Mouse (Mus musculus): ENCODE results near the gene Bicra. TPM values are rescaled to one million over a fixed set of nuclear protein-coding genes. Genes with fewer than 3 reads are reported as not detected.

Gene Bicra
- total RNA-seq, 2 experiments from 2014 or later = 13.4 to 14.1 TPM

DNA sequence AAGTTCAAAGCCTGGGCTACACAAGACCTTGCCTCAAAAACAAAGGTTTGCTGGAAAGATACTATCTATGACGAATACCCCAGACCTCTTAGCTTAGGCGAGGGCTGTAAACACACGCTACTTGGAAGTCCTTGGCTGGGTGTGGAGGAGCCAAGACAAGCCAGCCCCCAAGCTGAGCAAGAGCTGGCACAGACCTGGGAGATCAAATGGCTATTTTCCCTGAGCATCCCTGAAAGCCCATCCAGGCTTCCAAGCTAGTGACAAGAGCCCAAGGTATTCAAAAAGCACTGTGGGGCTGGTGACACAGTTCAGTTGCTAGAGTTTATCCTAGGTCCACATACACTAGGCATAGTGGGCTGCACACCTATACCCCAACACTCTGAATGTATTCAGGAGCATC lies 2.9 kb upstream of the Bicra start:
- intact Hi-C loops (cut with DNase I) = no loop called here
- DNase-seq (ENCODE audit: extremely low spot score in 1 of 2, low spot score in 2 of 2) = no peak

- DNase-seq (ENCODE audit: extremely low spot score in 1 of 2, low spot score in 2 of 2) = no peak
- intact Hi-C loops (cut with DNase I) = no loop called here
Observed at GRCm38 (mm10) chr7:16049576-16049915, 1.8 kb upstream of the Bicra start.

DNA sequence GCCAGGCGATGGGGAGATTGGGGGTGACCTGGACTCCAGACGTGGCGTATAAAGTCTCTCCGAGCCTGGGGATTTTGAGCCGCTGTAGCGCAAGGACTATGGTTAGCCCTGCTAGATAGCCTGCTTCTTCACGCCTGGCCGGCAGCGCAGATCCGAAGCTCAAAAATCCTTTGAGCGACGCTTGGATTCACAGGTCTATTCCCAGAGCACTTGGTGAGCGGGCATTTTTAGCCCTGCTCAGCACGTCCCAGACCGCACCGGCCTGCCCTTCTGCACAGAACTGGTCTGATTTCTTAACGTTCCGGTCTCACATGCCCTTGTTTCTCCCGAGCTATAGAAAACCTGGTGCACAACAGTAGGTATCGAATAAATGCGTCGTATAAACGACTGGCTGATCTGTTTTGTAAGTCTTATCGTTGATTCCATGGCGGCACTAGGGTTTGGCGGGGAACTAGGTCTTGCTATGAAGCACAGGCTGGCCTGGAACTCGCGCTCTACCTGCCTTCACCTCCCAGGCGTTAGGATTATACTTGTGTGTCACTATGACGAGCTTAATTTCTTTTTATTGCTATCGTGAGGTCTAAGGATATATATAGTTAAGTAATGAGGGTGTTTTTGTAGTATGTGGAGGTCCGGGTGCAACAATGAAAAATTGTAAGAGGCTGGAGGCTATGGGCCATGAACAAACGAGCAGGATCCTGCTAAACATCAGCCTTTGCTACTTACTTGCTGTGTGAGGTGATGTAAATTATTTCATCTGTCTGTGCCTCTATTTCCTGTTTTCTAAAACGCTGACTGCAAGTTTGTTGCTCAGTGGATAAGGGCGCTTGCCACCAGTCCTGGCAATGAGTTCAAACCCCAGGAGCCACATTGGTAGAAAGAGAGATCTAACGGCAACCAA lies 1.2 kb upstream of the Bicra start:
- DNase-seq (ENCODE audit: extremely low spot score in 1 of 2, low spot score in 2 of 2) = no peak
- intact Hi-C loops (cut with DNase I) = no loop called here

GRCm38 (mm10) chr7:16048164-16048564 lies 443 bp upstream of the Bicra start:
- intact Hi-C loops (cut with DNase I) = no loop called here
- DNase-seq (ENCODE audit: extremely low spot score in 1 of 2, low spot score in 2 of 2) = peak; percentile 96 to 98

DNA sequence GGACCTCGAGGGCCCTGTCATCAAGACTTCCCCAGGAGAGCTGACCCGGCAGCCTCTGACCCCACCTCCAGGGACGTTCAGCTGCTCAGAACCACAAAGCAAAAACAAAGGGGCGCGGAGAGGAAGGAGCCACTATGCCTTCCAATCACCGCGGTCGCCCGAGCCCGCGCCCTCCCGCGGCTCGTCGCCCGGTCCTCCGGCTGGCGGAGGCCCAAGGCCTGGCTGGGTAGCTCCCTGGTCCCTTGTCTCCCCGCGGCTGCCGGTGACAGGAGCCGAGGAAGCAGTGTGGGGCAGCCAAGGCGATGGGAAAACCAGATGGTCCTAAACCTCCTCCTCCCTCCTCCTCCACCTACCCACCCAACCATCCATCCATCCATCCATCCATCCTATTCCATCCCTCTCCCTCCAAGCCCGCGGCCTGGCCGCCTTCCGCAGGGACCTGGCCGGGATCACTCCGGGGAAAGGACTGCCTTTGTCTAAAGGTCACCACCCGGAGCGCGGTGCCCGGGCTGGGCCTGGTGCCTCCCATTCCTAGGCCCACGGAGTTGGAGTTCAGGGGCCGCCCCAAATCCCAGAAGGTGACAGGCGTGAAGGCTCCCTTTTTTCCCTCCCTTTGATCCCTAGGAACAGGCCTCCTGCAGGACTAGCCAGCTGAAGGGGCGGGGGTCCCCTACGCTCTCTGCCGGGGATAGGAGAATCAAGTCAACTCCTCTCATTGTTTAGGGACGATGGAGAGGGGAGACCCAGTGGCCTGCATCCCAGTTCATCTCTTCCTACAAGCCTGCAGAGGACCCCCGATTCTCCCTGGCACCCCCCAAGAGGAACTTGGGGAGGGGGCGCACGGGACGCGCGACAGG lies 1.0 kb downstream of the Bicra start:
- DNase-seq (ENCODE audit: extremely low spot score in 1 of 2, low spot score in 2 of 2) = peak; percentile 72 to 88
- intact Hi-C loops (cut with DNase I) = loop anchor here (2.0 kb wide), 1 partner anchor 64 kb away; no protein-coding TSS in a partner anchor

- DNase-seq (ENCODE audit: extremely low spot score in 1 of 2, low spot score in 2 of 2) = peak in 1 of 2 experiments; percentile 79
- intact Hi-C loops (cut with DNase I) = loop anchor here (2.0 kb wide), 1 partner anchor 63 kb away; no protein-coding TSS in a partner anchor
Observed at GRCm38 (mm10) chr7:16046101-16046480, 1.6 kb downstream of the Bicra start.

DNA sequence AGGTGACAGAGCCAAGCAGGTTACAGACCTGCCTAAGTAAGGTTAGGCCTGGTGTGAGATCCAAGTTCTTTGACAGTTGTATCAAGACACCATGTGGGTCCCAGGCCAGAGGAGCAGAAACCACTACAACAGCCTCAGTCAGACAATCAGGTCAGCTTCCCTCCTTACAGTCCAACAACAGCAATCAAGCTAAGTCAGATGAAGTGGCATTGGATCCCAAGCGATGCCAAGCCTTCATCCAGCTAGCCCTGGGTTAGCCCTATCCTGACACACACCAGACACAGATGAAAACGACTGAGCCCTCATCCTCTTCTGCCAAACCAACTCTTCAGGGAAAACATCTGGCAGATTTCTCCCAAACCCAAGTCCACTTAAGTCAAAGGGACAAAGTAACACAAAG lies 2.2 kb downstream of the Bicra start:
- intact Hi-C loops (cut with DNase I) = no loop called here

DNA sequence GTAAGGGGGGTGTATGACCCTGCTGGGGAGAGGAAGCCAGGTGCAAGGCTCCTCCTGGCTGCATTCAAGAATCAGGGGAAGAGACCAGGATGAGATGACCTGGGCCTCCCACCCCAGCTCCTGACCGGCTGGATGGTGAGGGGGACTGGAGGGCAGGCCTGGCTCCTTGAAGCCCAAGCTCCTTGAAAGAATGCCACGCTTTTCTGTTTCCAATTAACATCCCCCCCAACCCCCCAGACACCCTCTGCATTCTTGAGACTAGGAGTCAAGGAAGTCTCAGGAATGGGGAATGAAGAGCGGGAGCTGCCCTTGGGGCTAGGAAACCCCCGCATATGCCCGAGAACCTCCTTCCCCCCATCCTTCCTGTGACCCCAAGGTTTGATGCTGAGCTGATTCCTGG lies 3.2 kb downstream of the Bicra start:
- no peak for DNase-seq (ENCODE audit: extremely low spot score in 1 of 2, low spot score in 2 of 2)
- intact Hi-C loops (cut with DNase I) = no loop called here

More for the DNA sequence above, 2.2 kb downstream of the Bicra start:
- no peak for DNase-seq (ENCODE audit: extremely low spot score in 1 of 2, low spot score in 2 of 2)

DNA sequence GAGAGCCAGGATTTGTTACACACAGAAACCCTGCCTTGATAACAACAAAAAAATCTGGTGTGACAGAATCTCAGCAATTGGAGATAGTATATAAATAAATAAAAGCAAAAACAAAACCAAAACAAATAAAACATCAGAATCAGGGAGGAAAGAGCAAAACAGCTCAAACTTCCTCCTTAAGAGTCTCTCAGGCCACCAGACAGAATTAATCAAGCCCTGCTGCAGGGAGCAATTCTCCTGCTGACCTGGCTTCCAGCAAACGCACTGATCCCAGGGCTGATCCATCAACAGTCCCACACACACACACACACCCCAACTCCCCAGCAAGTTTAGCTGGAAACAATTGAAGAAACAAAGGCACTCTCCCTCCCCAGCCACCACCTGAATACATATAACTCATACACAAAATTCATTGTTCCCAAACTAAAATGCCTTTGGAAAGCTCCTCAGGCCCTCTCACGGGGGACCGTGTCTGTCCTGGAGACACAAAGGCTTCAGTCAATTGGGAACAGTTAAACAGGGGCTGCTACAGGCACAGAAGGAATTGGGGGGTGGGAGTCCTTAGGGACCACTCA lies 3.8 kb downstream of the Bicra start:
- intact Hi-C loops (cut with DNase I) = no loop called here
- no peak for DNase-seq (ENCODE audit: extremely low spot score in 1 of 2, low spot score in 2 of 2)

DNA sequence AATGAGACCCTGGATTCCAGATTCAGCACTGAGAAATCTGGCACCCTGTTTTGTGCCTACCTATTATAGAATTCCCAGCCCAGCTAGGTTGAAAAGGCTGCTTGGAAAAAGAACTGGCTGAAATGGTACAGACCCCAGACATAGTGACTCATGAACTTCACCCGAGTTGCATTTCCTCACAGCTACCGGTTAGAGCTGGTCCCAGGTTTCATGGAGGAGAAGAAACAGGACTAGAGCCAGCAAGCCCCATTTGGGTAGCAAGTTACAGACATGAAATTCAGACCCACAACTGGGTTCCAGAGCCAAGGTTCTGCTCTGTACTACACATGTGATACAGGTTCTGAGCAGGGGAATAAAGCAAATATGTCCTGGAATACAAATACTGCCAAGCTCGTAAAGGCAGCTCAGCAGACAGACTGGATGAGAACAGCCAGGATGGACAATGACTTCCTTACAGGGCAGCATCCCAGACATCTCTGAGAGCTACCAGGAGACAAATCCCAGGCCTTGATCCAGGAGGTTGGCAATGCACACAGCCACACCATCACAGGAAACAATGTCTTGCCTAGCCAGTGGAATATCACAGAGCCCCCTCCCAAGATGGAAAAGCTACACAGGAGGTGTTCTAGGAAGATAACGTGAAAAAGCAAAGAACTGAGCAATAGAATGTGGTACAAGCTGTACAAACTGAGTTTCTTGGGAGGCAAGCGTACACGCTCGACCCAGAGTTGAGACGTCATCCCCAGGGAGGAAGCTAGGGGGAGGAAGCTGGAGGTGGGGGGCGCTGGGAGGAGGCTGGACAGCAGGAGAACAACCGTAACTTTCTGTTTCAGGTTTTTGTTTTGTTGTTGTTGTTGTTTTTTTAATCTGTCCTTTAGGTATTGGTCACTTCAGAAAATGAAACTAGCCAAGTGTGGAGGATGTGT lies 4.6 kb downstream of the Bicra start:
- DNase-seq (ENCODE audit: extremely low spot score in 1 of 2, low spot score in 2 of 2) = no peak
- intact Hi-C loops (cut with DNase I) = no loop called here

DNA sequence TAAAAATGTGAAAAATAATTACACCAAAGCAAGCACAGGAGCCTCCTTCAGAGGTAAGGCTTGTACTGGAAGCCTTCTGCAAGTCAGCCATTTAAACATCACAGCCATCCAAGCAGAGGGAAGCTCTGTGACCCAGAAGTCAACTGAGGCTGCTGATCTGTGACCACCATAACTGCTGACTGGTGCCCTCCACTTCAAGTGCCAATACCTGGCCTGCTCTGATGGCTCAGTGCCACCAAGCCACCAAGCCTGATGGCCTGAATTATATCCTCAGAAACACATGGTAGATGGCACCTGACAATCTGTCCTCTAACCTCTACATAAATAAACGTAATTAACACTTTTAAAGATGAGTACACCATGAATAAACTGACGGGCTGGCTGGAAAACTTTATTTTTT lies 6.5 kb downstream of the Bicra start:
- no peak for DNase-seq (ENCODE audit: extremely low spot score in 1 of 2, low spot score in 2 of 2)
- intact Hi-C loops (cut with DNase I) = no loop called here

GRCm38 (mm10) chr7:16039363-16039762 lies 8.4 kb downstream of the Bicra start:
- no peak for DNase-seq (ENCODE audit: extremely low spot score in 1 of 2, low spot score in 2 of 2)
- intact Hi-C loops (cut with DNase I) = no loop called here

DNA sequence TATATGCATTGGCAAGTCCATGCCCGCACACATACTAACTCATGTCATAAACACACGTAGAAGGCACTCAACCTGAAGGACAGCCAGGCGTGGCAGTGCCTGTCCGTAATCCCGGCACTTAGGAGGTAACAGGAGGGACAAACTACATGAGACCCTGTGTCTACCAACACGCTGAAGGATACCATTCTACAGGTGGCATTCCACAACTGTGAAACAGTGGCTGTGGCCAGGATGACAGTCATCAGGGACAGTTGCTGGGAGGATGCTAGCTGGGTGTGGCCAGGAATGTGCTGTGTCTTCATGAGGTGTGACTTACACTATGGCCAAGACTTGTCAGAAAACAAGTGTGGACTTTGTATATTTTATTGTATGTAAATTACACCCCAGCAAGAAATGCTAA lies 10.7 kb downstream of the Bicra start:
- intact Hi-C loops (cut with DNase I) = no loop called here
- no peak for DNase-seq (ENCODE audit: extremely low spot score in 1 of 2, low spot score in 2 of 2)

DNA sequence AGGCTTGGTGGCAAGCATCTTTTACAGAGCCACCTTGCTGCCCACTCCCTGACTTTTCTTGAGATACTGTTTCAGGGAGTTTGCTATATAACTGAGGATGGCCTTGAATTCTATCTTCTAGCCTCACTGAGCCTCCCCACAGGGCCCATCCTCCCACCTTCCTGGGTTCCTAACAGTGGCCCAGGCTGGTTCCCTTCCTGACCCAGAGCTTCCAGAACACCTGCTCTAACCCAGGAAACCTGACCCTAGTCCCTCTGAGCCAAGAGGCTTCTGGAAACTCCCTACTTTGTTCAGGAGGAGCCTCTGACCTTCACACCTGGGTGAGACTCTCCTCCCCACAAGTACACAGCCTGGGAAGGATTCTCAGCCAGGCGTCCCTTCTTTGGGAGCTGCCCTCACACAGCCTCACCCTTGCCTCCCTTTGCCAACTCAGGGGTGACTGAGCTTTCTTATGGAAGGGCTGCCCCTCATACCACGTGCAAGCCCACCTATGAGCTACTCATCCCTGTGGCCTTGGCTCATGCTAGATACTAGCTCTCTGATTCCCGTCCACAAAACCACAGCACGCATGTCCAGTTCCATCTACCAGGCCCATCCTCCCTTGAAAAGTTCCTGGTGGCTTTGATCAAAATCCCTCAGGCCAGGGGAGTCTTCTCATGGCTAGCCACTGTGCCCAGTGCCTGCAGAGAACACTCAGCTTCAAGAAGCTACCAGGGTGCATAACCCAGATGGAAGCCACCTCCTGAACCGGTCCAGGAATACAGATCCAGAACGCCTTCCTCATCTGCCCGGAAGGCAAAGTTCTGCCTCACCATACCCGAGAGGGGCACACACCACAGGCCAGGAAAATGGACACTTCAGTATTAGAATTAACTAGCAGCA lies 13.9 kb downstream of the Bicra start:
- no peak for DNase-seq (ENCODE audit: extremely low spot score in 1 of 2, low spot score in 2 of 2)
- intact Hi-C loops (cut with DNase I) = loop anchor here (5.0 kb wide), 1 partner anchor 37 kb away; no protein-coding TSS in a partner anchor

DNA sequence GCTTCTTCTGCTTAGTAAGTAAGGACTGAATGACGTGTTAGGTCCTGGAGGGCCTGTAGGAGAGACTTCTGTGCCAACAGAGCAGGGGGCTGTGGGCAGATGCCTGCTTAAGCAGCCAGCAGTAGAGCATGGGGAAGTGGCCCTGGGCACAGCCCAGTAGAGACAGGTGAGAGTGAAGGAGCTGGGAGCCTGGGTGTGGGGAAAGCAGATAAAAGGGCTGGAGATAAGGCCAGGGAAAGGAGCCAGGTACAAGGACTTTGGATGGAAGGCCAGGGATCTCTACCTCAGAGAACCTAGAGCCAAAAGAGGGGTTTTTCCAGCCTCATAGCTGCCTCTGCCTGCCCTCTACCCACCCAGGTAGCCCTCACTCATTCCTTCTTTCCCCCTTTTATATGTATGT lies 14.7 kb downstream of the Bicra start:
- DNase-seq (ENCODE audit: extremely low spot score in 1 of 2, low spot score in 2 of 2) = no peak
- intact Hi-C loops (cut with DNase I) = loop anchor here (5.0 kb wide), 1 partner anchor 36 kb away; no protein-coding TSS in a partner anchor

- DNase-seq (ENCODE audit: extremely low spot score in 1 of 2, low spot score in 2 of 2) = no peak
- intact Hi-C loops (cut with DNase I) = loop anchor here (5.0 kb wide), 1 partner anchor 34 kb away; no protein-coding TSS in a partner anchor
Observed at GRCm38 (mm10) chr7:16031072-16031471, 16.6 kb downstream of the Bicra start.

- no peak for DNase-seq (ENCODE audit: extremely low spot score in 1 of 2, low spot score in 2 of 2)
- intact Hi-C loops (cut with DNase I) = no loop called here
Observed at GRCm38 (mm10) chr7:16028102-16028927, 19.4 kb downstream of the Bicra start.
